Mouse (Mus musculus) frontal cortex, adult (tissue): ENCODE measurements around the gene Nadk2.

ENCODE experiments used
- ATAC-seq: cut with Nextera tagmentation; 2 replicates; pipeline ENCODE4 v1.9.2; 2017; ENCODE audit warnings: mild to moderate bottlenecking, moderate library complexity, mixed read lengths; ENCODE audit not compliant: low TSS enrichment

Gene Nadk2

GRCm38 (mm10) chr15:9130772-9131498, 59.9 kb downstream of the Nadk2 start:
- ATAC-seq = peak; percentile 76

GRCm38 (mm10) chr15:9131499-9131888, 60.4 kb downstream of the Nadk2 start:
- no peak for ATAC-seq

- peak; percentile 53 for ATAC-seq
These were observed 61.8 kb downstream of the Nadk2 start for GRCm38 (mm10) chr15:9132693-9133443.

- no peak for ATAC-seq
These were observed 63.9 kb downstream of the Nadk2 start for GRCm38 (mm10) chr15:9134891-9135507.

GRCm38 (mm10) chr15:9139447-9139846, 68.4 kb downstream of the Nadk2 start:
- ATAC-seq = no peak

- peak; percentile 99 for ATAC-seq
These were observed 69.2 kb downstream of the Nadk2 start, which contains the start of gene Lmbrd2 for GRCm38 (mm10) chr15:9140252-9140680. Lmbrd2 (plus strand) TSS chr15:9140550.

- peak; percentile 60 for ATAC-seq
These were observed 69.7 kb downstream of the Nadk2 start for GRCm38 (mm10) chr15:9140684-9141171.

GRCm38 (mm10) chr15:9155325-9155724, 84.3 kb downstream of the Nadk2 start, which contains the start of gene Skp2:
Skp2 (minus strand) TSS chr15:9155425.
- ATAC-seq = no peak
